Mouse (Mus musculus) CH12.LX (cell line): ENCODE measurements at regions not wholly inside any gene's neighbourhood (a gene's known extent, or its start where the extent isn't known, plus 50 kb on each side); places are given as distances from the start of the nearest gene placed in this dataset.

ENCODE experiments used
- DNase-seq: peaks from one replicate; pipeline ENCODE4 v3.0.0-alpha.2; 2013; ENCODE audit errors: extremely low read depth
- H3K27ac ChIP-seq: 2 replicates; pipeline ENCODE4 v1.5.1; 2012; ENCODE audit warnings: low read depth, mild to moderate bottlenecking, control low read depth, moderate library complexity; ENCODE audit not compliant: insufficient read depth
- H3K27me3 ChIP-seq: replicated peaks from 2 replicates; pipeline ENCODE3; 2012; ENCODE audit warnings: inconsistent platforms
- H3K36me3 ChIP-seq, 2 experiments: replicated peaks in 1 of 2; 2 replicates each; pipeline versions ENCODE3 to v1.6.1; 2012; ENCODE audit warnings: inconsistent platforms in 1 of 2, low read length in 1 of 2, mild to moderate bottlenecking in 1 of 2, mixed read lengths in 1 of 2, moderate library complexity in 1 of 2; ENCODE audit not compliant: control insufficient read depth in 1 of 2, insufficient read depth in 1 of 2
- H3K4me1 ChIP-seq, 2 experiments: 2 replicates each; pipeline ENCODE4 v1.6.1; 2012; ENCODE audit warnings: inconsistent platforms in 1 of 2, moderate library complexity in 1 of 2; ENCODE audit not compliant: insufficient read depth in 2 of 2, control insufficient read depth in 1 of 2
- H3K4me2 ChIP-seq: 2 replicates; pipeline ENCODE4 v1.6.1; 2012; ENCODE audit warnings: low read depth, mild to moderate bottlenecking, control low read depth; ENCODE audit not compliant: poor library complexity, insufficient read depth, severe bottlenecking
- H3K4me3 ChIP-seq, 3 experiments: fragments of 150-350 bp in 1 of 3; sonication (generic) in 1 of 3; replicated peaks in 1 of 3; 2 replicates each; pipeline versions ENCODE3 to v1.5.1; 2011 to 2012; ENCODE audit warnings: low read depth in 2 of 3, low read length in 2 of 3, mild to moderate bottlenecking in 2 of 3, moderate library complexity in 2 of 3, control low read depth in 1 of 3, improper control_type of control experiment in 1 of 3, inconsistent platforms in 1 of 3, mixed read lengths in 1 of 3; ENCODE audit not compliant: poor library complexity in 1 of 3
- H3K79me2 ChIP-seq: replicated peaks from 2 replicates; pipeline ENCODE4 v1.6.1; 2012; ENCODE audit warnings: mild to moderate bottlenecking, moderate library complexity; ENCODE audit not compliant: control insufficient read depth, poor library complexity, insufficient read depth, severe bottlenecking; ENCODE audit errors: extremely low read depth
- H3K9ac ChIP-seq: 2 replicates; pipeline ENCODE4 v1.6.1; 2012; ENCODE audit warnings: low read depth, mild to moderate bottlenecking, control low read depth, moderate library complexity; ENCODE audit not compliant: insufficient read depth
- H3K9me3 ChIP-seq: replicated peaks from 2 replicates; pipeline ENCODE3; 2012; ENCODE audit warnings: low read length, inconsistent platforms, mixed read lengths
- CHD2 ChIP-seq: IDR thresholded peaks from 2 replicates; pipeline ENCODE4 v1.6.1; 2011; ENCODE audit warnings: low read length, improper control_type of control experiment
- CTCF ChIP-seq, 2 experiments: IDR thresholded peaks in 1 of 2; conservative IDR thresholded peaks in 1 of 2; 2 replicates each; pipeline ENCODE4 v1.5.1; 2011 to 2012; ENCODE audit warnings: low read depth in 2 of 2, low read length in 2 of 2, improper control_type of control experiment in 1 of 2, inconsistent platforms in 1 of 2, mild to moderate bottlenecking in 1 of 2, moderate library complexity in 1 of 2
- EP300 ChIP-seq: IDR thresholded peaks from 2 replicates; pipeline ENCODE4 v1.6.1; 2011; ENCODE audit warnings: low read length, improper control_type of control experiment
- IRF4 ChIP-seq: IDR thresholded peaks from 2 replicates; pipeline ENCODE4 v1.6.1; 2014; ENCODE audit warnings: low read depth, mild to moderate bottlenecking, inconsistent platforms, low read length, improper control_type of control experiment
- MXI1 ChIP-seq: IDR thresholded peaks from 2 replicates; pipeline ENCODE4 v1.6.1; 2011; ENCODE audit warnings: mild to moderate bottlenecking, low read depth, low read length, improper control_type of control experiment
- NELFE ChIP-seq: IDR thresholded peaks from 2 replicates; pipeline ENCODE4 v1.6.1; 2011; ENCODE audit warnings: low read depth, low read length, improper control_type of control experiment
- NRF1 ChIP-seq: IDR thresholded peaks from 2 replicates; pipeline ENCODE4 v1.6.1; 2014; ENCODE audit warnings: low read depth, mild to moderate bottlenecking, inconsistent platforms, low read length, improper control_type of control experiment, moderate library complexity
- POLR2A ChIP-seq: IDR thresholded peaks from 2 replicates; pipeline ENCODE4 v1.6.1; 2011; ENCODE audit warnings: low read depth, mild to moderate bottlenecking, improper control_type of control experiment, low read length
- POLR2AphosphoS2 ChIP-seq: IDR thresholded peaks from 2 replicates; pipeline ENCODE4 v1.6.1; 2011; ENCODE audit warnings: low read depth, low read length, improper control_type of control experiment
- RAD21 ChIP-seq: IDR thresholded peaks from 2 replicates; pipeline ENCODE4 v1.6.1; 2011; ENCODE audit warnings: low read depth, mild to moderate bottlenecking, low read length, improper control_type of control experiment, moderate library complexity
- SMC3 ChIP-seq: IDR thresholded peaks from 2 replicates; pipeline ENCODE4 v1.6.1; 2011; ENCODE audit warnings: low read depth, low read length, improper control_type of control experiment
- USF2 ChIP-seq: conservative IDR thresholded peaks from 2 replicates; pipeline ENCODE4 v1.6.1; 2011; ENCODE audit warnings: low read depth, low read length, improper control_type of control experiment
- ZC3H11A ChIP-seq: IDR thresholded peaks from 2 replicates; pipeline ENCODE4 v1.6.1; 2012; ENCODE audit warnings: low read depth, mild to moderate bottlenecking, inconsistent platforms, low read length, improper control_type of control experiment
- ZMIZ1 ChIP-seq: IDR thresholded peaks from 2 replicates; pipeline ENCODE4 v1.6.1; 2012; ENCODE audit warnings: low read depth, mild to moderate bottlenecking, inconsistent platforms, low read length, improper control_type of control experiment
- ZNF384 ChIP-seq: IDR thresholded peaks from 2 replicates; pipeline ENCODE4 v1.6.1; 2012; ENCODE audit warnings: low read depth, low read length, improper control_type of control experiment, inconsistent platforms
- dilution Hi-C: fragments of 300-500 bp; cut with MboI; formaldehyde crosslinking; loops from 2 replicates; pipeline ENCODE4 v1.14.3; 2020; ENCODE audit warnings: low sequenced_read_pairs; ENCODE audit not compliant: extremely low pct_unique_long_range_greater_than_20kb, extremely low pct_ligation_motif_present
- in situ Hi-C: fragments of 300-500 bp; cut with MboI; formaldehyde crosslinking; loops from 3 replicates; pipeline ENCODE4 v1.14.3; 2019; ENCODE audit warnings: low sequenced_read_pairs, low pct_ligation_motif_present, low pct_unique_long_range_greater_than_20kb, mixed read lengths

GRCm38 (mm10) chr12:91947998-91948397 is 99.0 kb upstream of the Sel1l start:
- TF ChIP-seq EP300 (no peak), CHD2 (no peak), RAD21 (no peak), NELFE (no peak)
- no peak for DNase-seq
- no peaks in the 10 kb centered on the region for H3K9me3 ChIP-seq
- H3K36me3 ChIP-seq, result no peaks in the 10 kb centered on the region
- in situ Hi-C loops (no loop called here), dilution Hi-C loops (no loop called here)
- H3K27ac ChIP-seq, result no peak overlapping the region
- no peaks in the 10 kb centered on the region for H3K4me1 ChIP-seq
- no peak overlapping the region for H3K4me3 ChIP-seq
- no peaks in the 10 kb centered on the region for H3K27me3 ChIP-seq
- no peak overlapping the region for H3K4me2 ChIP-seq
- no peaks in the 10 kb centered on the region for H3K79me2 ChIP-seq
- no peak overlapping the region for H3K9ac ChIP-seq

GRCm38 (mm10) chr12:91946541-91946940 is 97.6 kb upstream of the Sel1l start:
- Histone ChIP-seq H3K9me3 (no peaks in the 10 kb centered on the region), H3K4me1 (no peaks in the 10 kb centered on the region), H3K9ac (no peak overlapping the region), H3K27me3 (no peaks in the 10 kb centered on the region), H3K4me2 (no peak overlapping the region), H3K27ac (no peak overlapping the region), H3K36me3 (no peaks in the 10 kb centered on the region), H3K79me2 (no peaks in the 10 kb centered on the region), H3K4me3 (no peak overlapping the region)
- in situ Hi-C loops, result no loop called here
- DNase-seq, result no peak
- dilution Hi-C loops, result no loop called here
- TF ChIP-seq ZMIZ1 (no peak), POLR2AphosphoS2 (no peak), NRF1 (no peak), USF2 (no peak), POLR2A (no peak), IRF4 (no peak), ZC3H11A (no peak), NELFE (no peak), MXI1 (no peak)

GRCm38 (mm10) chr12:91932490-91933361 is 83.8 kb upstream of the Sel1l start:
- Histone ChIP-seq H3K27me3 (no peaks in the 10 kb centered on the region), H3K79me2 (no peaks in the 10 kb centered on the region), H3K4me2 (no peak overlapping the region), H3K4me1 (no peaks in the 10 kb centered on the region), H3K4me3 (no peak overlapping the region)
- peak; percentile 17 for DNase-seq
- in situ Hi-C loops, result no loop called here
- no peak for TF ChIP-seq CHD2
- TF ChIP-seq SMC3, result peak; percentile 24; the same call in 1 of the 2 replicates
- no peak for TF ChIP-seq USF2
- no peak for TF ChIP-seq POLR2A
- peak; percentile 70 for TF ChIP-seq RAD21
- peak in 1 of 2 experiments; percentile 56; a peak in 2 of 4 replicates for TF ChIP-seq CTCF (conservative IDR thresholded peaks at IDR 0.05 in 1 of 2, IDR thresholded peaks at IDR 0.05 in 1 of 2; ENCODE audit: low read depth in 2 of 2, low read length in 2 of 2)
- TF ChIP-seq ZNF384, result peak; percentile 93
- TF ChIP-seq, all 38 proteins: peak for 4
- no peaks in the 10 kb centered on the region for H3K9me3 ChIP-seq
- H3K9ac ChIP-seq, result no peak overlapping the region
- dilution Hi-C loops, result no loop called here
- H3K27ac ChIP-seq, result no peak overlapping the region
- no peaks in the 10 kb centered on the region for H3K36me3 ChIP-seq
